Mouse (Mus musculus): ENCODE data around the gene Helz. TPM values are rescaled to one million over a fixed set of nuclear protein-coding genes. Genes with fewer than 3 reads are reported as not detected.
A peak's percentile ranks its signal among the peaks of the same experiment; 100 is the strongest.
"Not testable (repeated sequence)": the region's sequence is repeated elsewhere in the genome, so short reads cannot be mapped to it uniquely, and the experiment has no call there.

Helz gene
- total and polyA plus RNA-seq, 2 experiments from 2014 or later = 8.1 to 13.6 TPM

DNA sequence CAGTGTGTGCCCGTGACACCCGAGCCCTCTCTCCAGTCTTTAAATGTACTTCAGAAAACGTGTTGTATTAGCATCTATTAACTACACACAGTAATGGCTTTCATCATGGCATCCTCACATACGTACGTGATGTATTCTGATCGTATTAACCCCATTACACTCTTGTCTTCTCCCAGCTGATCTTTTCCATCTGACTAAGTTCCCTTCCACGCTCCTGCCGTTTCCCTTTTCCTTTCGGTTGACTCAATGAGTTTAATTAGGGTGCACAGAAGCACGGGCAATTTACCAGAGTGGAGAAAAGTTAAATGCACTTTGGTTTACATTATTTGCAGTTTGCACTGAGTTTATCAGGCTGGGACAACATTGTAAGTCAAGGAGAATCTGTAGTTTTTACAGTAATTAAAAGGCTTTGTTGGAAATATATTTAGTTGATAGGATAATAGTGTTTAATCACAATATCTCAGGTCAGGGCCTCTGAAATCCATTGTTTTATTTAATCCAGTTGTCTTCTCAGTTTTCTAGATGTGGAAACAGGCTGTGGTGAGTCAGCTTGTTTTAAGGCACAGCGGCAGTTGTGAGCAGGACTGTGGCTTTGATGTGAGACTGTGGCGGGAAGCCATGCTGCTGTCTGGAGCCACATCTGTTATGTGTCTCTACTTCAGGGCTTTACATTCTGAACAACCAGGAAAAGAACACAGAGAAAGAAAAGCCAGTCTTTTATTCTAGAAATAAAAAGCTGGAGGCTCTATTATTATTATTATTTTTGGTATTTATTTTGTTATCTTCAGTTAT is 37.1 kb downstream of the Helz start:
- WGBS = 25% methylated on average over 12 of the region's 12 CpGs
- no peaks in the 10 kb centered on the region for H3K27me3 ChIP-seq (ENCODE audit: insufficient read depth, low read length)
- H3K36me3 ChIP-seq (ENCODE audit: insufficient read depth) = peaks cover 20% of the 10 kb centered on the region
- no peak for ATAC-seq
- no peak for TF ChIP-seq CTCF (IDR thresholded peaks at IDR 0.05; ENCODE audit: low read depth)
- peak; percentile 7 for DNase-seq
- no peak overlapping the region for H3K4me2 ChIP-seq (ENCODE audit: low read depth)
- H3K27ac ChIP-seq (ENCODE audit: low read depth, low read length) = no peak overlapping the region
- no peak overlapping the region for H3K9ac ChIP-seq
- no peak overlapping the region for H3K4me3 ChIP-seq (ENCODE audit: low read depth, low read length)
- no peaks in the 10 kb centered on the region for H3K9me3 ChIP-seq (ENCODE audit: low read length)
- H3K4me1 ChIP-seq (ENCODE audit: insufficient read depth) = no peaks in the 10 kb centered on the region

DNA sequence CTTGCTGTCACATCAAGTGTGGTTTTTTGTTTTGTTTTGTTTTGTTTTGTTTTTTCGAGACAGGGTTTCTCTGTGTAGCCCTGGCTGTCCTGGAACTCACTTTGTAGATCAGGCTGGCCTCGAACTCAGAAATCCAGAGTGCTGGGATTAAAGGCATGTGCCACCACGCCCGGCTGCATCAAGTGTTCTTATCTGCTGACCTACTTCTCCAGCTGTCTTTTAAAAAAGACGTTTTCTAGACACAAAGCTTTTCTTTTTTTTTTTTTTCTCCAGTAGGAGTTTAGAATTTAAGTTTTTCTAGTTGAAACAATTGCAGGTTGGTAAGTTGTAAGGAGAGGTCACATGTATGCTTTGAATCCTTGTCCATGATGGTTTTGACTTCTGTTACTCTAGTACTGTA is 38.4 kb downstream of the Helz start:
- H3K36me3 ChIP-seq (ENCODE audit: insufficient read depth); ATAC-seq; H3K4me3 ChIP-seq (ENCODE audit: low read depth, low read length); H3K9me3 ChIP-seq (ENCODE audit: low read length); H3K4me1 ChIP-seq (ENCODE audit: insufficient read depth); H3K27me3 ChIP-seq (ENCODE audit: insufficient read depth, low read length); DNase-seq; H3K4me2 ChIP-seq (ENCODE audit: low read depth); H3K9ac ChIP-seq; H3K27ac ChIP-seq (ENCODE audit: low read depth, low read length): not testable (repeated sequence)
- 84% methylated on average over 5 of the region's 5 CpGs for WGBS

DNA sequence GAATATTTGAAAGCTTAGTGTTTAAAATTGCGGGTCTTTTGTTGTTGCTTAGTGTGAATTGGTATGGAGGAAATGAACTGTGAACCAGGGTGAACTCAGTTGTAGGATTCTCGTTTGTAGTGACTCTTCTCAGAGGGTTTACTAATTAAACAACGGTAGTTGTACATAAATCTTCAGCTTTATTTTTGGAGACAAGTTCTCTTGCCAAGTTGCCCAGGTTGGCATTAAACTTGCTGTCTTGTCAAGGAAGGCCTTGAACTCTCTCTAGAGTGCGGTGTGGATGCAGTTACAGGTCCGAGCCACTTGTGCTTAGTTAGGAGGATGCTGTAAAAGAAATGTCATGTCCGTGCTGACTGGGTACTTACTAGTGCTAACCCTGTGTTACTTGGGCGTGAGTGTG is 39.4 kb downstream of the Helz start:
- Histone ChIP-seq H3K27ac (ENCODE audit: low read depth, low read length) (no peak overlapping the region), H3K9ac (no peak overlapping the region), H3K4me1 (ENCODE audit: insufficient read depth) (no peaks in the 10 kb centered on the region), H3K36me3 (ENCODE audit: insufficient read depth) (peaks cover 8% of the 10 kb centered on the region; the same call in 1 of the 2 replicates), H3K27me3 (ENCODE audit: insufficient read depth, low read length) (no peaks in the 10 kb centered on the region), H3K4me2 (ENCODE audit: low read depth) (no peak overlapping the region), H3K9me3 (ENCODE audit: low read length) (no peaks in the 10 kb centered on the region), H3K4me3 (ENCODE audit: low read depth, low read length) (no peak overlapping the region)
- WGBS = 84% methylated on average over 7 of the region's 7 CpGs
- ATAC-seq = no peak
- TF ChIP-seq CTCF (IDR thresholded peaks at IDR 0.05; ENCODE audit: low read depth) = no peak
- DNase-seq = no peak

DNA sequence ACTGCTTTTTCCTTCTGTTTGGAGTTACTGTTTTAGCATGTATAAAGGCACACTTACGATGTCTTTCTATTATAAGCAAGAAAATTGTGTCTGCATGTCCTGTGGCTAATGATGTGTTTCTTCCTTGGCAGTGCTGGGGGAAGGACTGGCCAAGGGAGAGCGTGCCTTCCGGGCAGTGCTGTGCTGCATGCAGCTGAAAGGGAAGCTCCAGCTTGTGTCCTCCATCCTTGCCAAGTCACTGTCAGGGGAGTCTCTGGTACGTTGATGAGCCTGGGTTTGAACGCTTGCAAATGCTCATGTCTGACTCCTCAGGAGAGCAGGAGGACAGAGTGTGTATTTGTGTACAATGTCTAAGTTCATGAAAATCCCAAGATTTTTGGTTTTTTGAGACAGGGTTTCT is 44.8 kb downstream of the Helz start:
- Histone ChIP-seq H3K36me3 (ENCODE audit: insufficient read depth) (peaks cover 21% of the 10 kb centered on the region), H3K4me2 (ENCODE audit: low read depth) (no peak overlapping the region), H3K9ac (no peak overlapping the region), H3K4me3 (ENCODE audit: low read depth, low read length) (no peak overlapping the region), H3K27me3 (ENCODE audit: insufficient read depth, low read length) (no peaks in the 10 kb centered on the region), H3K27ac (ENCODE audit: low read depth, low read length) (no peak overlapping the region), H3K9me3 (ENCODE audit: low read length) (no peaks in the 10 kb centered on the region), H3K4me1 (ENCODE audit: insufficient read depth) (no peaks in the 10 kb centered on the region)
- DNase-seq (no peak), ATAC-seq (no peak)
- TF ChIP-seq CTCF (IDR thresholded peaks at IDR 0.05; ENCODE audit: low read depth) = no peak
- WGBS = 78% methylated on average over 5 of the region's 5 CpGs

DNA sequence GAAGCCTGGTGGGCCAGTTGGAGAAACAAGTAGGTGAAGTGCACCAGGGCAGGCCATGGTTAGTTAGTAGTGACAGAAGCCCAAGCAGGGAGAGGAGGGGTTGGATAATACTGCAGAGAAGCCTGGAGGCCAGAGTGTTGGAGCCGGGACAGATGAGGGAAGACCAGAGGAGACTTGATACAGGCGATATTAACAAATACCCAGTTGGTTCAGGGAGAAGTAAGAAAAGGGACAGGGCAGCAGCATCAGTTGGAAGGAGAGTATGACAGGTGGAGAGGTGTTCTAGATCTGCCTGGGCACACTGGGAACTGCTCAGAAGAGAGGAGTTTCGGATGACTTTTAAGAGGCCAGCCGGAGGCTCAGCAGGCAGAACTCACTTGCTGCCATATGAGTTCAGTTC is 49.7 kb downstream of the Helz start:
- Histone ChIP-seq H3K36me3 (ENCODE audit: insufficient read depth) (peaks cover 49% of the 10 kb centered on the region), H3K9me3 (ENCODE audit: low read length) (no peaks in the 10 kb centered on the region), H3K9ac (no peak overlapping the region), H3K4me1 (ENCODE audit: insufficient read depth) (no peaks in the 10 kb centered on the region), H3K4me2 (ENCODE audit: low read depth) (no peak overlapping the region), H3K4me3 (ENCODE audit: low read depth, low read length) (no peak overlapping the region), H3K27ac (ENCODE audit: low read depth, low read length) (no peak overlapping the region), H3K27me3 (ENCODE audit: insufficient read depth, low read length) (no peaks in the 10 kb centered on the region)
- DNase-seq = no peak
- ATAC-seq = no peak
- WGBS = 95% methylated on average over 4 of the region's 4 CpGs
- no peak for TF ChIP-seq CTCF (IDR thresholded peaks at IDR 0.05; ENCODE audit: low read depth)

DNA sequence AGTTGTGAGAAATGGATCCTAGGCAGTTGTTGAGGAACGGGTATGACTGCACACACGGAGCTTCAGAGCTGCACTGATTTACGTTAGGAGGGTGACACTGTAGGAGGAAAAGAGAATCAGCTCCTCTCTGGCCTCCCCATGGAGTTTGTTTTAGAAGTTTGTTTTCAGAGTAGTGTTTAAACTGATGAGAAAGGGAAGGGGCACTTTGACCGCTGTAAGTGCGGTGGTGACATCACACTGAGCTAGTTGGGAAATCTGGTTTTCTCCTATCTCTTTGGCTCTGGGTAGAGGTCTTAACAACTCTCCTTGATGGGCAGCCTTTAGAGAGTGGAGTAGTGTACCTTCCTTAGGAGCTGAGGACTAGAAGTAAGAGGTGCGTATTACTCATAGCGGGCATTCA is 58.0 kb downstream of the Helz start:
- no peak overlapping the region for H3K27ac ChIP-seq (ENCODE audit: low read depth, low read length)
- ATAC-seq = no peak
- peaks cover 35% of the 10 kb centered on the region for H3K36me3 ChIP-seq (ENCODE audit: insufficient read depth)
- DNase-seq = no peak
- H3K27me3 ChIP-seq (ENCODE audit: insufficient read depth, low read length) = no peaks in the 10 kb centered on the region
- no peak overlapping the region for H3K4me3 ChIP-seq (ENCODE audit: low read depth, low read length)
- no peak overlapping the region for H3K4me2 ChIP-seq (ENCODE audit: low read depth)
- 93% methylated on average over 7 of the region's 7 CpGs for WGBS
- TF ChIP-seq CTCF (IDR thresholded peaks at IDR 0.05; ENCODE audit: low read depth) = no peak
- no peaks in the 10 kb centered on the region for H3K4me1 ChIP-seq (ENCODE audit: insufficient read depth)
- H3K9me3 ChIP-seq (ENCODE audit: low read length) = no peaks in the 10 kb centered on the region
- H3K9ac ChIP-seq = no peak overlapping the region

DNA sequence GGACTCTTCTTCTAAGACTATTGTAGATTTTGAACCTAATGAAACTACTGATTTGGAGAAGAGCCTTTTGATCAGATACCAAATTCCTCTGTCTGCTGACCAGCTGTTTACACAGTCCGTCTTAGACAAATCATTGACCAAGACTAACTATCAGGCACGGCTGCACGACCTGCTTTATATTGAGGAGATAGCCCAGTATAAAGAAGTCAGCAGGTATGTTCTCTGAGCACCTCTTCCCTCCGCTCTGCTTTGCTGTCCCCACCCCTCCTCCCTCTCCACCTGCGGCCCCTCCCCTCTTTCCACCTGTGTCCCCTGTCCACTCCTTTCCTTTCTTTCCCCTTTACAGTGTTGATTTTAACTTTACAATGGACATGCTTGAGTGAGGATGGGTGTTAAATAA is 66.2 kb downstream of the Helz start:
- no peak for TF ChIP-seq CTCF (IDR thresholded peaks at IDR 0.05; ENCODE audit: low read depth)
- Histone ChIP-seq H3K27me3 (ENCODE audit: insufficient read depth, low read length) (no peaks in the 10 kb centered on the region), H3K4me3 (ENCODE audit: low read depth, low read length) (no peak overlapping the region), H3K9me3 (ENCODE audit: low read length) (no peaks in the 10 kb centered on the region), H3K4me2 (ENCODE audit: low read depth) (no peak overlapping the region), H3K4me1 (ENCODE audit: insufficient read depth) (no peaks in the 10 kb centered on the region), H3K27ac (ENCODE audit: low read depth, low read length) (no peak overlapping the region), H3K9ac (no peak overlapping the region), H3K36me3 (ENCODE audit: insufficient read depth) (no peaks in the 10 kb centered on the region)
- DNase-seq (no peak), ATAC-seq (no peak)
- 94% methylated on average over 5 of the region's 5 CpGs for WGBS
